Mouse (Mus musculus) midbrain, embryonic 14.5 days (tissue): ENCODE results near the gene Ap2a1. TPM values are rescaled to one million over a fixed set of nuclear protein-coding genes. Genes with fewer than 3 reads are reported as not detected.
A peak's percentile ranks its signal among the peaks of the same experiment; 100 is the strongest.

ENCODE experiments used
- ATAC-seq: fragments of 200-750 bp; cut with Nextera tagmentation; 2 replicates; pipeline ENCODE4 v1.8.0; 2017; ENCODE audit warnings: moderate number of reproducible peaks, moderate library complexity; ENCODE audit not compliant: low FRiP score, low TSS enrichment
- DNase-seq: peaks from one replicate; pipeline ENCODE4 v3.0.0-alpha.2; 2015
- H3K27ac ChIP-seq: fragments of 300-500 bp; sonication (generic); replicated peaks from 2 replicates; pipeline ENCODE4 v1.5.1; 2014; ENCODE audit warnings: mild to moderate bottlenecking, low read depth, low read length, moderate library complexity
- H3K27me3 ChIP-seq: fragments of 300-500 bp; sonication (generic); 2 replicates; pipeline ENCODE4 v1.6.1; 2014; ENCODE audit warnings: low read length, control low read depth, mixed read lengths; ENCODE audit not compliant: control insufficient read depth, insufficient read depth
- H3K36me3 ChIP-seq: fragments of 300-500 bp; sonication (generic); 2 replicates; pipeline ENCODE4 v1.6.1; 2014; ENCODE audit warnings: low read length, control low read depth; ENCODE audit not compliant: control insufficient read depth, insufficient read depth
- H3K4me1 ChIP-seq: fragments of 300-500 bp; sonication (generic); 2 replicates; pipeline ENCODE4 v1.6.1; 2014; ENCODE audit warnings: mild to moderate bottlenecking, antibody characterized with exemption, low read length, control low read depth; ENCODE audit not compliant: control insufficient read depth, insufficient read depth
- H3K4me2 ChIP-seq: fragments of 300-500 bp; sonication (generic); 2 replicates; pipeline ENCODE4 v1.6.1; 2014; ENCODE audit warnings: mild to moderate bottlenecking, low read length, moderate library complexity
- H3K4me3 ChIP-seq: fragments of 300-500 bp; sonication (generic); replicated peaks from 2 replicates; pipeline ENCODE4 v1.5.1; 2014; ENCODE audit warnings: low read depth, low read length
- H3K9ac ChIP-seq: fragments of 300-500 bp; sonication (generic); replicated peaks from 2 replicates; pipeline ENCODE4 v1.6.1; 2014; ENCODE audit warnings: mild to moderate bottlenecking, low read length, moderate library complexity
- H3K9me3 ChIP-seq: fragments of 300-500 bp; sonication (generic); 2 replicates; pipeline ENCODE4 v1.6.1; 2016; ENCODE audit warnings: low read length, control low read depth, mixed read lengths; ENCODE audit not compliant: control insufficient read depth
- WGBS: fragments of 180-500 bp; shearing (Covaris S2); extraction: QIAGEN DNeasy Blood & Tissue Kit; methylation state at CpG from one replicate; pipeline ENCODE4 v1.1.7; 2014; 5-methylcytosine and 5-hydroxymethylcytosine counted together
- polyA plus RNA-seq: library from polyadenylated mRNA; unstranded; fragments of >200 nt; fragmentation: Nextera tagmentation; extraction: Ambion mirVana; gene quantifications from 2 replicates; pipeline ENCODE4 v1.2.1, GENCODE M21; 2014

The Ap2a1 gene
- polyA plus RNA-seq, 1 experiment from 2014 or later: 124 TPM

GRCm38 (mm10) chr7:44965975-44966374, 36.7 kb upstream of the Ap2a1 start:
- no peak overlapping the region for H3K9ac ChIP-seq
- no peaks in the 10 kb centered on the region for H3K9me3 ChIP-seq
- H3K27ac ChIP-seq: no peak overlapping the region
- no peak overlapping the region for H3K4me2 ChIP-seq
- ATAC-seq (no peak), DNase-seq (no peak)
- no peaks in the 10 kb centered on the region for H3K27me3 ChIP-seq
- WGBS: 85% methylated on average over 7 of the region's 7 CpGs
- H3K4me3 ChIP-seq: no peak overlapping the region
- peaks cover 3% of the 10 kb centered on the region for H3K4me1 ChIP-seq
- H3K36me3 ChIP-seq: peaks cover 56% of the 10 kb centered on the region

DNA sequence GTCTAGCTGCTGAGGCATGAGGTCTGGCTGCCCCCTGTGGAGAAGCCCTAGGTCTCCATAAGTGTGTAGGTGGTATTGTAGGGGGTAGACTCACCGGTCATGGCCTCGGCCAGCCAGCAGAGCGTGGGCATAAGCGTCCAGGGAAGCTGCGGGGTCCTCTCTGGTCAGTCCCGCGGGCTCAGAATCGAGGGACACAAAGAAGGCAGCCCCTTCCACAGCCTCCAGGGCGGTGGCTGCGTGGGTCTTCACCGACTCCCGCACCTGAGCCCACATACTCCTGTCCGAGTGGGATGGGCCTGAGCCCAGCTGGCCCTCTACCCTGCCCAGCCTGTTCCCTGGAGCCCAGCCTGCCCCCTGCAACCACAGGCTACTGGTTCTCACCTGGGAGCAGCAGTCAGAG, 35.7 kb upstream of the Ap2a1 start:
- Histone ChIP-seq H3K36me3 (peaks cover 63% of the 10 kb centered on the region), H3K27me3 (no peaks in the 10 kb centered on the region), H3K9ac (no peak overlapping the region), H3K9me3 (no peaks in the 10 kb centered on the region), H3K4me2 (no peak overlapping the region), H3K27ac (no peak overlapping the region), H3K4me3 (no peak overlapping the region), H3K4me1 (no peaks in the 10 kb centered on the region)
- DNase-seq (no peak), ATAC-seq (no peak)
- 97% methylated on average over 13 of the region's 13 CpGs for WGBS

GRCm38 (mm10) chr7:44962831-44963230, 33.5 kb upstream of the Ap2a1 start:
- 96% methylated on average over 5 of the region's 5 CpGs for WGBS
- no peak for DNase-seq
- Histone ChIP-seq H3K27me3 (no peaks in the 10 kb centered on the region), H3K4me2 (no peak overlapping the region), H3K27ac (no peak overlapping the region), H3K9ac (no peak overlapping the region), H3K4me1 (no peaks in the 10 kb centered on the region), H3K4me3 (no peak overlapping the region), H3K9me3 (no peaks in the 10 kb centered on the region), H3K36me3 (peaks cover 77% of the 10 kb centered on the region)
- ATAC-seq: no peak

- H3K27me3 ChIP-seq: no peaks in the 10 kb centered on the region
- peaks cover 74% of the 10 kb centered on the region for H3K36me3 ChIP-seq
- H3K9ac ChIP-seq: no peak overlapping the region
- no peak for ATAC-seq
- no peak overlapping the region for H3K4me3 ChIP-seq
- no peak for DNase-seq
- no peaks in the 10 kb centered on the region for H3K4me1 ChIP-seq
- H3K4me2 ChIP-seq: no peak overlapping the region
- H3K27ac ChIP-seq: no peak overlapping the region
- 84% methylated on average over 8 of the region's 8 CpGs for WGBS
- no peaks in the 10 kb centered on the region for H3K9me3 ChIP-seq
Observed at GRCm38 (mm10) chr7:44962337-44962736, 33.0 kb upstream of the Ap2a1 start.

- no peak overlapping the region for H3K4me2 ChIP-seq
- no peaks in the 10 kb centered on the region for H3K9me3 ChIP-seq
- ATAC-seq: no peak
- H3K27me3 ChIP-seq: no peaks in the 10 kb centered on the region
- H3K9ac ChIP-seq: no peak overlapping the region
- H3K4me3 ChIP-seq: no peak overlapping the region
- H3K36me3 ChIP-seq: peaks cover 58% of the 10 kb centered on the region
- no peak overlapping the region for H3K27ac ChIP-seq
- DNase-seq: no peak
- 93% methylated on average over 13 of the region's 13 CpGs for WGBS
- H3K4me1 ChIP-seq: no peaks in the 10 kb centered on the region
Observed at GRCm38 (mm10) chr7:44960512-44960910, 31.2 kb upstream of the Ap2a1 start.

- Histone ChIP-seq H3K27me3 (no peaks in the 10 kb centered on the region), H3K36me3 (peaks cover 55% of the 10 kb centered on the region), H3K4me2 (no peak overlapping the region), H3K9me3 (no peaks in the 10 kb centered on the region), H3K4me3 (no peak overlapping the region), H3K27ac (no peak overlapping the region), H3K9ac (no peak overlapping the region), H3K4me1 (no peaks in the 10 kb centered on the region)
- WGBS: 94% methylated on average over 10 of the region's 10 CpGs
- no peak for ATAC-seq
- DNase-seq: no peak
Observed at GRCm38 (mm10) chr7:44959874-44960511, 30.7 kb upstream of the Ap2a1 start.

DNA sequence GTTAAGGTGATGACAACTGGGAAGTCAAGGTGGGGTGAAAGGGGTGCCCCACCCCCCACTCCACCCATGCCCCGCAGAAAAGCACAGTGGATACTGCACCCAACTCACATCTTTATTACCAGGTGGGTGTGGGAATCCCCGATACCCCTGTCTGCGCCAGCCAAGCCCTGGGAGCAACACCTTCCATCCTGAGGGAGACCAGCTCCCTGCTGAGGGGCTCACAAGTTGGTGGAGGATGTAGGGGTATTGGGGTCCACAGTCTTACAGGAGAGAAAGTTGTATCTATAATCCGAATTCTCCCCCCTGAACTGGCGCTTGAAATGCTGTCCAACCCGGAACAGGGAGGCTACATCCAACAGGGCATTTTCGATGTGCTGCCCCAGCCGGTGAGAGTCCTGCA, 30.0 kb upstream of the Ap2a1 start:
- no peak for ATAC-seq

DNA sequence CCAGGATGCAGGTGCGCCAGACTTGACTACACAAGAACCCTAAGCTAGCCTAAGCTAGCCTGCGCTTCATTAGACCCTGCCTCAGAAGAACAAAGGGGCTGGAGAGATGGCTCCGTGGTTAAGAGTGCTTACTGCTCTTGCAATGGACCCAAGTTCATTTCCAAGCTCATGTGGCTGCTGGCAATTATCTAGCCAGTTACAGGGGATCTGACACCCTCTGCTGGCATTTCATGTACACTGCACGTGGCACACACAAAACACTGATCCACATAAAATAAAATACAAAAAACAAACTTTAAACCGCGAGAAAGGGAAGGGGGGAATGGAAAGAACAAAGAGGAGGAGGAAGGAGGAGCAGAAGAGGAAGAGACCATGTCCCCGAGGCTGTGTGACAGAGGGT, 28.9 kb upstream of the Ap2a1 start:
- DNase-seq (peak; percentile 70), ATAC-seq (no peak)
- Histone ChIP-seq H3K36me3 (peaks cover 43% of the 10 kb centered on the region), H3K27me3 (no peaks in the 10 kb centered on the region), H3K27ac (no peak overlapping the region), H3K4me1 (no peaks in the 10 kb centered on the region), H3K4me3 (no peak overlapping the region), H3K9ac (no peak overlapping the region), H3K4me2 (no peak overlapping the region), H3K9me3 (no peaks in the 10 kb centered on the region)
- WGBS: 56% methylated on average over 7 of the region's 7 CpGs

More for the DNA sequence above, 30.0 kb upstream of the Ap2a1 start:
- no peaks in the 10 kb centered on the region for H3K9me3 ChIP-seq
- no peaks in the 10 kb centered on the region for H3K4me1 ChIP-seq
- no peaks in the 10 kb centered on the region for H3K27me3 ChIP-seq
- no peak overlapping the region for H3K4me2 ChIP-seq
- DNase-seq: no peak
- 88% methylated on average over 8 of the region's 8 CpGs for WGBS
- H3K9ac ChIP-seq: no peak overlapping the region
- no peak overlapping the region for H3K4me3 ChIP-seq
- no peak overlapping the region for H3K27ac ChIP-seq
- peaks cover 52% of the 10 kb centered on the region for H3K36me3 ChIP-seq

- Histone ChIP-seq H3K9ac (no peak overlapping the region), H3K27me3 (peaks cover 3% of the 10 kb centered on the region), H3K4me3 (no peak overlapping the region), H3K4me2 (no peak overlapping the region), H3K27ac (no peak overlapping the region), H3K9me3 (no peaks in the 10 kb centered on the region), H3K4me1 (peaks cover 5% of the 10 kb centered on the region; the same call in 1 of the 2 replicates), H3K36me3 (peaks cover 35% of the 10 kb centered on the region)
- DNase-seq (no peak), ATAC-seq (no peak)
- 75% methylated on average over 20 of the region's 20 CpGs for WGBS
Observed at GRCm38 (mm10) chr7:44957183-44957835, 28.0 kb upstream of the Ap2a1 start.
